10 mouse cellular contexts compared by ENCODE assay signal in genomic region chr10:39535347-39535746, GRCm38 (mm10).
DNase-seq lines count a peak whose midpoint lies in the region; ATAC-seq and TF ChIP-seq lines count a peak whose summit lies in the region.
"Had no signal": no experiment of that assay in that cellular context is flagged by ENCODE, and none has a peak within 500 bp of the region (broad histone marks: within the 10 kb centered on the region; RNA-seq: fewer than 3 reads in every experiment).

No protein-coding gene starts in this region.

- peaks cover 37% of the 10 kb centered on the region for H3K4me1 ChIP-seq in forebrain, embryonic 15.5 days
- H3K4me1 ChIP-seq in kidney, embryonic 16.5 days (ENCODE audit: insufficient read depth, low read length), result peaks cover 42% of the 10 kb centered on the region

- H3K4me3 ChIP-seq in gastrocnemius, adult 2 months, result no peak overlapping the region
- no peak overlapping the region for H3K4me3 ChIP-seq in forebrain, embryonic 15.5 days
- no peak overlapping the region for H3K4me3 ChIP-seq in kidney, embryonic 16.5 days (ENCODE audit: low read length)

- intact Hi-C loops in gastrocnemius, adult 2 months (cut with DNase I), result loop anchor here (5.0 kb wide), 1 partner anchor 197 kb away; the partner anchor contains the start of gene Rev3l

- 55% methylated on average over 3 of the region's 3 CpGs for WGBS in forebrain, embryonic 15.5 days
- 72% methylated on average over 3 of the region's 3 CpGs for WGBS in kidney, embryonic 16.5 days

- no peak overlapping the region for H3K9ac ChIP-seq in forebrain, embryonic 15.5 days (replicated peaks)
- no peak overlapping the region for H3K9ac ChIP-seq in kidney, embryonic 16.5 days (replicated peaks; ENCODE audit: low read length)

- H3K27ac ChIP-seq in gastrocnemius, adult 2 months, result peak overlapping the region; percentile 86
- H3K27ac ChIP-seq in forebrain, embryonic 15.5 days (replicated peaks), result peak overlapping the region; percentile 44
- peak overlapping the region; percentile 86 for H3K27ac ChIP-seq in kidney, embryonic 16.5 days (ENCODE audit: low read length)

- H3K9me3 ChIP-seq in forebrain, embryonic 15.5 days, result no peaks in the 10 kb centered on the region
- no peaks in the 10 kb centered on the region for H3K9me3 ChIP-seq in kidney, embryonic 16.5 days (ENCODE audit: low read length)

- TF ChIP-seq CTCF in gastrocnemius, adult 2 months (IDR thresholded peaks at IDR 0.05), result no peak

- peaks cover 15% of the 10 kb centered on the region; the same call in 1 of the 2 replicates for H3K36me3 ChIP-seq in forebrain, embryonic 15.5 days
- H3K36me3 ChIP-seq in kidney, embryonic 16.5 days (ENCODE audit: insufficient read depth, low read length), result no peaks in the 10 kb centered on the region

- peak; percentile 30 for DNase-seq in gastrocnemius, adult 2 months
- no peak for DNase-seq in gastrocnemius, postnatal 25 days
- peak; percentile 42 to 69 for DNase-seq in natural killer cell, adult 2 months (ENCODE audit: low spot score in 2 of 2)
- DNase-seq in thymus, postnatal 25 days, result no peak
- DNase-seq in frontal cortex, adult 2 months (ENCODE audit: extremely low spot score in 1 of 2, low spot score in 1 of 2), result no peak
- DNase-seq in ovary, adult 18-20 months (ENCODE audit: low spot score), result no peak
- DNase-seq: cerebellum, adult 2 months; lung, adult 18-20 months had no signal

- H3K27me3 ChIP-seq in forebrain, embryonic 15.5 days, result no peaks in the 10 kb centered on the region
- H3K27me3 ChIP-seq in kidney, embryonic 16.5 days (ENCODE audit: insufficient read depth, low read length), result no peaks in the 10 kb centered on the region

- no peak overlapping the region for H3K4me2 ChIP-seq in forebrain, embryonic 15.5 days (replicated peaks)
- H3K4me2 ChIP-seq in kidney, embryonic 16.5 days (replicated peaks; ENCODE audit: low read depth, low read length), result no peak overlapping the region

- ATAC-seq in forebrain, embryonic 15.5 days (replicated peaks), result peak; percentile 47
- peak; percentile 69 for ATAC-seq in kidney, embryonic 16.5 days (ENCODE audit: low FRiP score, low TSS enrichment)

Comparison
In these comparisons a context has a peak if more than half of its experiments do, and no peak if none do; other contexts are left out.
1. DNase-seq: peak in gastrocnemius, adult 2 months (single experiment) and natural killer cell, adult 2 months (2 of 2); none in gastrocnemius, postnatal 25 days (single experiment), thymus, postnatal 25 days (single experiment), frontal cortex, adult 2 months (0 of 2) and ovary, adult 18-20 months (single experiment).
2. Peak in every context shown above with its lines, with median percentiles within 50 percentile points of each other: H3K27ac ChIP-seq.